Mouse (Mus musculus) gastrocnemius, postnatal 14 days (tissue): Measurements from ENCODE around the gene Borcs7. TPM values are rescaled to one million over a fixed set of nuclear protein-coding genes. Genes with fewer than 3 reads are reported as not detected.
A peak's percentile ranks its signal among the peaks of the same experiment; 100 is the strongest.
"Not testable (repeated sequence)": the region's sequence is repeated elsewhere in the genome, so short reads cannot be mapped to it uniquely, and the experiment has no call there.

Experiments
- DNase-seq: peaks from one replicate; pipeline ENCODE4 v3.0.0; 2021; ENCODE audit warnings: mixed read lengths
- intact Hi-C: fragments of 180-260 bp; cut with DNase I; formaldehyde crosslinking; loops from one replicate; pipeline ENCODE4 v1.15.1; 2025; ENCODE audit warnings: low total_unique reads
- total RNA-seq, 2 experiments: library from RNA; stranded (reverse); gene quantifications; 2 replicates each; pipeline ENCODE4 v1.2.3; 2021

Borcs7 gene
- total RNA-seq, 2 experiments from 2014 or later: 14.3 to 16.2 TPM

DNA sequence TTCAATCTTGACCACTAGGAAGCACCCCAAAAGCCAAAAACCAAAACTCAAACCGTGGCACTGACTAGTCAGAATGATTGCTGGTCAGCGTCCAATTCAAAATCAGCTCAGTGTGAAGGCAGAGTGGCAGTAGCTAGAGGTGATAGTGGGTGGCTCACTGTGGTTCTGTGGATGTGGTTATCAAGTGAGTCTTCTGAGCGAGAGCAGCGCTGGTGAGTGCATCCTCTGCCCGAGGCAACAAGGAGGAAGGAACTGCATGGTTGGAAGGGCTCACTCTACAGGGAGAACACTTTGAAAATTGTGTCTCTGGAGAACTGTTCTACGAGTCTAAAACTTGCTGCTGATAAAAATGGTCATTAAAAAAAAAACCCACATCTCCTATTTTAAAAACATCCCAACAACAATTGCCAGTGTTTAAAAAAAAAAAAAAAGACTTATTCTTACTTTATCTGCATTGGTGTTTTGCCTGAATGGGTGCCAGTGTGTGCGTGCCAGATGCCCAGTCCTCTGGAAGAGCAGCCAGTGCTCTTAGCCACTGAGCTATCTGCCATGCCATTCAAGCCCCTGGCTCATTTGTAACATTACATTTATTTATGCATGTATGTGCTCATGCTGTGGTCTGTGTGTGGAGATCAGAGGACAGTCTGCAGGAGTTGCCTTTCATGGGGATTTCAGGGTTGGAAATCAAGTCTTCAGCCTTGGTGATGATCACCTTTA is 16.2 kb downstream of the Borcs7 start:
- no peak for DNase-seq
- intact Hi-C loops: no loop called here

DNA sequence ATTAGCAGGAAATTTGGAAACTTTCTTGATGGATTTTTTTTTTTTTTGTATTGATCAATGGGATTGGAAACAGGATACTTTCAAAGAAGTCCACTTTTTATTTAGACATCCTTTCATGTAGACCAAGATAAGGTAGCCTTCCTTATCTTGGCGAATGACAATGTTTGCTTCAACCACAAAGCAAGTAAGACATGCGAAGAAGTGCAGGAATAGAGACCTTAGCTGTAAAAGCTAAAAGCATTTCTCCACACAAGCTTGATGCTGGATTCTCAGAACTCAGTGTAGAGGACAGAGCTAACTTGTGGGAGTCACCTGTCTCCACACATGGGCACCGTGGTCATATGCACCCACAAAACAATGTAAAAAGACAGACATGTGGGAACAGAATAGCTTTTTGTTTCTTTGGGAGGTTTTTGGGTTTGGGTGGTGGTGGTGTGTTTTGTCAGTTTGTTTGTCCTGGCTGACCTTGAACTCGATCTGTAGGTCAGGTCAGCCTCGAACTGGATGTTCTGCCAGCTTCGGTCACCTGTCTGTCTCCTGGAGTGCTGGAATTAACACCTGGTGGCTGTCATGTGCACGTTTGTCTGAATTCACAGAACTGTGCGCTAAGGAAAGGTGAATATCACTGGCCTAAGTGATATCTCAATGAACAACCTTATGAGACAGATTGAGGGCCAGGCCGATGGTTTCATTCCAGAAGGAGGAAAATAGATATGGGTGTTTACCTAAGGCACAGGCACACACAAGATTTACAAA is 17.0 kb downstream of the Borcs7 start:
- intact Hi-C loops: no loop called here

DNA sequence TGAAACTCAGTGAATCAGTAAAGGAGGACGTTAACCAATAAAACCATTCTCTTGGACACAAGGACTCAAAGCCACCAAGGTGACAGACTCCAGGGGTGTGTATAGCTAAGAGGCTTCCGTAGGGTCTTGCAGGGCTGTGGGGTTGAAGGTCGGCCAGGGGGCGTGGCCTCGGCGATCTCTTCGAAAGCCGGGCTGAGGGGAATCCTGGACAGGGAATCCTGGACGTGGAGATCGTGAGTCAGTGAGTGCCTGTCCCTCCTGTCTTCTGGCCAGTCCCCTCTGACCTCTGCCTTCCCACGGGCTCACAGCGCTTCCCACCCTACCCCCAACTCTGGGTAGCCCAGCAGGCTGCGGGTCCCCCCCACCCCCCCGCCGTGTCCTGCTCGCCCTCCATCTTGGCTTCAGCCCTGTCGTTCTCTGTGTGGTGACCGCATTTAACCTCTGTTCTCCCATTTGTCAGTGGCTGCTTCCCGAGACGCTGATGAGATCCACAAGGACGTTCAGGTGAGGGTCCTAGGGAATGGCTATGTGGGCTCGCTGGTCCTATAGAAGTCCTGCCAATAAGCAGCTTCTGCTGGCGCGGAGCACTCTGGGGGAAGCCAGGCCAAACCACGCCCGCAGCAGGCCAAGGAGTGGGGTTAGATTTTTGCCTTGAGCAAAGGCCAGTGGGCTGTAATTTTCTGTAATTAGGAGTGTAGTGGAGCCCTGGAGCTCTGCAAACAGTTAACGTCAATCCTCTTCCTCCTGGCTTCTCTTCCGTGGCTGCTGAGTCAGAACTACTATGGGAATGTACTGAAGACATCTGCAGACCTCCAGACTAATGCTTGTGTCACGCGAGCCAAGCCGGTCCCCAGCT is 17.8 kb downstream of the Borcs7 start, which contains the start of gene As3mt:
Gene As3mt, plus strand, starts transcription at position 163 of the 856 bp plus-strand sequence.
- peak; percentile 87 for DNase-seq
- intact Hi-C loops: no loop called here

More for the DNA sequence above, 17.0 kb downstream of the Borcs7 start:
- no peak for DNase-seq

DNA sequence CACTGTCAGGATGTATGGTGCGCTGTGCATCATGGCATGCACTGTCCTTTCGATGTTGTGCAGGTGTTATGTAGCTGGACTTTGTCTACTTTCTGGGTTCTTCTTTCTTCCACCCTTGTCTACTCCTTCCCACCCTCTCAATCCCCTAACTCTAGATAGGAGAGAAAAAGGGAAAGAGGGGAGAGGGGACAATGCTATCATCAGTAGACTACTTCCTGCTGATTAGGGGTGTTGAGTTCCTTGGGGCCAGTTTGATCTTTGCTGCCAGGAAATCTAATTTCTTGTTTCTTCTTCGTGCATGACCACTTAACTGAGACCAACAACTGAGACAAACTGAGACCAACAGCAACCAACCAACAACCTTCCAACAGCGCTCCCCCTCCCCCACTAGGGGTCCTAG is 20.9 kb downstream of the Borcs7 start:
- no peak for DNase-seq
- intact Hi-C loops: no loop called here

DNA sequence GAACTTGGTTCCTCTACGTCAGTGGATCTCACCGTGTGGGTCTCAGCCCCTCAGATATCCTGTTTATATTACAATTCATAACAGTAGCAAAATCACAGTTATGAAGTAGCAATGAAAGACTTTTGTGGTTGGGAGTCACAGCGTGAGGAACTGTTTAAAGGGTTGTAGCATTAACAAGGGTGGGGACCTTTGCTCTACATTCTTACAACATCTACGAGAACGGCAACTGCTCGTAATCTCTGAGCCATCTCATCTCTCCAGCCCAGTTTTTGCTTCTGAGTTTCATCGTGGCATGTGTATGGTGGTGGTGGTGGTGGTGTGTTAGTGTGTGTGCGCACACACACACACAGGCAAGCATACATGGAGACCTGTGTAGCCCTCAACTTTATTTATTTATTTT is 24.5 kb downstream of the Borcs7 start:
- no peak for DNase-seq
- intact Hi-C loops: no loop called here

DNA sequence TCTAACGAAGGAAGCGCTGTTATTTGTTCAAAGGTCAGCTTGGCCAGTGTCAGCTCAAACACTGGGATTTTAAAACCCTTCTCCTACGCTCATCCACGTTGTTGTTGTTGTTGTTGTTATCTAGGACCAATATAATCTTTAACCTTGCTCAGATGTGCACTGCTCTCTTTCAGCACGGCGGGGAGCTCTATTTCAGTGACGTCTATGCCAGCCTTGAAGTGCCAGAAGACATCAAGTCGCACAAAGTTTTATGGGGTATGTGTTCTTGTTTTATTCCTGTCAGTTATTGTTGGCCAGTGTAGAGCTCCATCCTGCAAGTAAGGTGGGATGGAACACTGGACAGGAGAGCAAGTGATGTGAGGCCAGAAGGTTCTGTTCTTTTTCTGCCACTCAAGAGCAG is 25.3 kb downstream of the Borcs7 start:
- intact Hi-C loops: no loop called here
- no peak for DNase-seq

DNA sequence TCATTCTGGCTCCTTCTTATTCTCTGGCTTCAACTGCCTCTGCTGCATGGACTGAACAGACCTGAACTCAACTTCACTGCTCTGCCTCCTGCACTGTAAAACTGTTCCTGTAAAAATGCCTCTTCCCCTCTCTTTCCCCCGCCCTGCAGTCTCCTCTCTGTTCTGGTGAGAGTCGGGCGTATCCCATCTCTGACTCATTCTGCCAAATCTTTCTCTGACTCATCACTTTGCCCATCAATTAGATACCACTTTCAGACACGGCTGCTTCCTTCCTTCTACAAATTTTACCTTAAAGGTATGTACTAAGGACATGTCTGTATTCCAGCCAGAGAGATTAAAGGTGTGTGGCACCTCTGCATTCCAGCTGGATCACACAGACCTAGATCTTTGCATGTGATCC is 28.4 kb downstream of the Borcs7 start:
- intact Hi-C loops: no loop called here
- no peak for DNase-seq

DNA sequence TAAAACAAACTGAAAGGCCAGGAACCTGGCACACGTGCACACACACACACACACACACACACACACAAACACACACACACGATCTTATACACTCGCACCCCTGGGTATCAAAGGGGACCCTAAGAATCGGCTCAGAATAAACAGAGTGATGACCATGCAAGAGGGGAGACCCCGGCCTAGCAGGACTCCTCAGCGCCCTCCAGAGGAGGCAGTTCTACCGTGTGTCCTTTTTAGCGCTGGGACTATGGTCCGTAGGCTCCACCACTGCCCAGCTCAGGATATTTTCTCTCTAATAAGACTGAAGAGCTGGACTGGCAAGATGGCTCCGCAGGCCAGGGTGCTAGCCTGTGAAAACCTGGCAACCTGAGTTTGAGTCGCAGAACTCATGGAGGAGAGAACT is 34.7 kb downstream of the Borcs7 start:
- DNase-seq: no peak
- intact Hi-C loops: no loop called here

DNA sequence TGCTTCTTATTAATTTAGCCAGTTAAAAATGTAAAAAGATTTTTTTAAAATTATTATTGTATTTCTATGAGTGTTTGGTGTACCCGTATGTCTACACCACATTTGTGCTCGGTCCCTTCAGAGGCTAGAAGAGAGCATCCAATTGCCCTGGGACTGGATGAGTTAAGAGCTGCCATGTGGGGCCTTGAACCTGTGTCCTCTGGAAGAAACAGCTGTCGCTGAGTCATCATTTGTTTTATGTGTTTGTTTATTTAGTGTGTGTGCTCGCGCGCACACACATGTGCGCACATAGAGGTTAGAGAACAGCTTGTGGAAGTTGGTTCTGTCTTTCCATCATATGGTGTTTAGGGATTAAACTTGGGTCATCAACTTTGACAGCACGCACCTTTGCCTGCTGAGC is 36.4 kb downstream of the Borcs7 start:
- no peak for DNase-seq
- intact Hi-C loops: no loop called here

DNA sequence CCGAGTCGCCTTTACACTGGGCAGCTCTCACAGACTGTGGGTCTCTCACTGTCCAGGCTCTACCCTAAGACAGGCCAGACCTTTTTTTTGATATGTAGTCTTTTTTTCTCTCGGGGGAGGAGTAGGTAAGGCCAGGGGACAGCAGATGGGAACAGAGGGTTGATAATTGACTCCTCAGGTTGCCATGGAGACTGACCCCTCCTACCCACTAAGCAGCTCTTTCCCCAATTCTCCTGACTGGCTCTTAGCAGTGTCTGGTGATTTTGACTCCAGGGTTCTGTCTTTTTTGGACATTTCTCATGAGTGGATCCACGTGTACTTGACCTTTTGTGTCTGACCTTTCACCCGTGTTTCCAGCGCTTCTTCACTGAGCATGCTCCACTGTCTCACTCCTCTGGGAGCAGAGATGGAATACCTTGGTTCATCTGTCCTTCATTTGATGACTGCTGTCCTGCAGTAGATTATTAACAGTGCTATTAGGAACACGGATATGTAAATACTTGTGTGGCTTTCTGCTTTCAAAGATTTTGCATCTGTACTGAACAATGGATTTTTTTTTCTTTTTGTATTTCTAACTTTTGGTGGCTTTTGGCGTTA is 37.5 kb downstream of the Borcs7 start:
- intact Hi-C loops: no loop called here
- no peak for DNase-seq

DNA sequence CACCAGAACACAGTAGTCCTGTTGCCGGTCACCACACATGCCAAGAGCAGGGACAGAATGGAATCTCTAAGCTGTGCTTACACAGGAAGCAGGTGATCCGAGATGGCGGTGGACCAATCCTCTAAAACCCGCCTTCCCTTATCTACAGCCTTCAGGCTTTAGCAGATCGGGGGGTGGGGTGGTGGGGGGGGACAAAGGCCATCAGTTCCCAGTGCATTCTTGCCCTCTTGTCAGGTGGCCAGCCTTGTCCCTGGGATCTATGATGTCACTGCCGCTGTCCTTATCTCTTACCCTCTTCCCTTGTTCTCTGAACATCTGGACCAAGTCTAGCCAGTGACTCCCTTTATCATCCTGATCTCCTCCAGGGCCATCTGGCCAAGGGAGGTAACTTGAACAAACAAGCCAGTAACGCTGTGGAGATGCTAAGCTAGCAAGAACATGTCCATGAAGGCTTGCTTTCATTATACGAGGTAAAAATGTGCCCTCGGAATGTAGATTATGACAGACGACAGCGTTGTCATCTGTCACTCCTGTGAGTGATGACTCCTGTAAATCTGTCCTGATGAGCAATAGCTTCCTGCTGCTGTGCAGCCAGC is 38.3 kb downstream of the Borcs7 start:
- DNase-seq: no peak
- intact Hi-C loops: no loop called here

DNA sequence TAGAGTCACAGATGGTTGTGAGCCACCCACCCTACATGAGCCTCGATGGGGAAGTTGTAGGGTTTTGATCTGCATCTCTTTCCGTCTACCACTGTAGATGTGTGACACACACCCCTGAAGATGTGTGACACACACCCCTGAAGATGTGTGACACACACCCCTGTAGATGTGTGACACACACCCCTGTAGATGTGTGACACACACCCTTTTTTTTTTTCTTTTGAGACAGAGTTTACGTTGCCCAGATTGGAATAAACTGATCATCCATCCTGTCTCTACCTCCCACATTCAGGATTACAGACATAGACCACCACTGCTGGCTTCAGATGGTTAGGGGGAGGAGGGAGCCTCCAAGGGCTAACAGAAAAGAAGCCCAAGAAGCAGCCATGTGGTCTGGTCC is 39.2 kb downstream of the Borcs7 start:
- intact Hi-C loops: no loop called here
- no peak for DNase-seq

DNA sequence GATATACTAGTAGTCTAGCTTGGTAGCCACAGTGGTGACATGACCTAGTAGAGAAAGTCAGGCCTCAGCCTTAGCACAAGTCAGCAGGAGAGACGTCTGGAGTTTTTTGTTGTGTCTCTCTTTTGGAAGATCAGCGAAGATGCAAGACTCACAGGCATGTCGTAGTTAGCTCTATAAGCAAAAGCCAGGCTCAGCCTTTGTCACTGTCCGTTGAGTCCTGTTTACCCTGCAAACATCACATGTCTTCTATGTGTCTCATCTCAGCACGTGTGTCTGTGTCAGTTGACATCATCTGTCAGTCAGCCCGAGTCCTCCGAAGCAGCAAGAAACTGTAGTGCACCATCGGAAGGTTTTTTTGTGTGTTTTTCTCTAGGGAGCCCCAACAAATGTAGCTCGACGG is 41.6 kb downstream of the Borcs7 start:
- DNase-seq: no peak
- intact Hi-C loops: no loop called here

DNA sequence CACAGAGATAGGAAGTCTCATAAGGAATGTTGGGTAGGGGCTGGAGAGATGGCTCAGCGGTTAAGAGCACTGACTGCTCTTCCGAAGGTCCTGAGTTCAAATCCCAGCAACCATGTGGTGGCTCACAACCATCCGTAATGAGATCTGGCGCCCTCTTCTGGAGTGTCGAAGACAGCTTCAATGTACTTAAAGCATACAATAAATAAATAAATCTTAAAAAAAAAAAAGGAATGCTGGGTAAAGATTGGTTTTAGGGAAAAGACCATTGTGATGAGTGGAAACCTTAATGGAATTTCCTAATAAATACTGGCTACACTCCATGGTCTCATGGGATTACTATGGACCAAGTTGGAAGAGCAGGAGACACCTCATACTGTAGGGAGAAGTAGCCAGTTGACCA is 43.0 kb downstream of the Borcs7 start:
- DNase-seq, intact Hi-C loops: not testable (repeated sequence)

DNA sequence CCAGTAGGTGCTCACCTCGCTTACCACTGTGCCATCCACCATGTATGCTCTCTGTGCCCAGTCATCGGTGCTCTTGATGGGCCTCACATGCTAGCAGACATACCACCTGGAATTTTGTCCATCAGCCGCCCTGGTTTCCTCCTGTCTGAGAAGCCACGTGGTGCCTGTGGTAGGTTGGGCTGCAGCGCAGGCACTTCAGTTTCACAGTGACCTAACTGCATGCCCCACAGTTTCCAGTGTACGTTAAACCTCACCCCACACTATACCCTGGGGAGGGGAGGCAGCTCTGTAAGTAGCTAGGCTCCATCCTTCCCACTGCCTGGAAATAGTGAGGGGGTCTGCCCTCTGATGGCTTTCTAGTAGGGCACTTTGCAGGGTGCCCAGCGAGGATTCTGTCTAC is 43.9 kb downstream of the Borcs7 start:
- DNase-seq: no peak
- intact Hi-C loops: no loop called here

DNA sequence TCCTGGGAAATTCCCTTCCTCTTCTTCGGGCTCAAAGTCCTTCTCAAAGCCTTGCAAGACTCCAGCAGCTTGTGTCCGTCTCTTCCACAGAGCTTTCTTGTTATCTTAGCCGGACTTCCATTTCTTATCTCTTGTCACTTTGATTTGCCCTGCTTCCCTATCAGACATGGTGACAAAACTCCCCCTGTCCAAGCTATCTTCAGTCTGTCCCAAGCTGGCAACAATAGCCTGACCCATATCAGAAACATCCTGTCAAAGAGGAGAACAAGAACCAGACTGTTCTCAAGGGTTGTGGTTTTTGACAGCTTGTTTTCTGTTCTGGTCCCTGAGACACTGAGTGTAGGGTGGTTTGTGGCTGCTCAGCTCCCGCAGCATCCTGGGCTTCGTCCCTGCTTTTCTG is 45.5 kb downstream of the Borcs7 start:
- DNase-seq: no peak

DNA sequence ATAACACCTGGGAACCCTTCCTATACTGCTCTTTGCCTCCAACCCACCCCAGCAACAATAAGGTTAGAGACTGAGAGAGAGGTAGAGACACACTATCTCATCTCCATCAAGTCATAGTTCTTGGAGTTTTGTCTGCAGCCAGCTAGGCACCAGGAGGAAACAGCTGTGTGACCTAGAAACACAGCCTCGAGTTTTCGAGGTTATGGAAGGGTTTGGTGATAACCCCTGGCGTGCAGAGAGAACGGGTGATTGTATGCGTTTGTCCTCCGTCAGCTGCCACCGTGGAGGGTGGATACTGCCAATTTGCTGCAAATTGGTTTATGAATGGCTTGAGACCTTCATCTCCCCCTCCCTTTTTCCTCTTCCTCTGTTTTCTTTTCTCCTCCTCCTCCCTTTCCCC is 47.4 kb downstream of the Borcs7 start:
- intact Hi-C loops: loop anchor here (5.0 kb wide), 1 partner anchor 65 kb away; the partner anchor contains the start of gene Cyp17a1
- no peak for DNase-seq

More for the DNA sequence above, 45.5 kb downstream of the Borcs7 start:
- intact Hi-C loops: loop anchor here (5.0 kb wide), 1 partner anchor 63 kb away; the partner anchor contains the start of gene Cyp17a1

DNA sequence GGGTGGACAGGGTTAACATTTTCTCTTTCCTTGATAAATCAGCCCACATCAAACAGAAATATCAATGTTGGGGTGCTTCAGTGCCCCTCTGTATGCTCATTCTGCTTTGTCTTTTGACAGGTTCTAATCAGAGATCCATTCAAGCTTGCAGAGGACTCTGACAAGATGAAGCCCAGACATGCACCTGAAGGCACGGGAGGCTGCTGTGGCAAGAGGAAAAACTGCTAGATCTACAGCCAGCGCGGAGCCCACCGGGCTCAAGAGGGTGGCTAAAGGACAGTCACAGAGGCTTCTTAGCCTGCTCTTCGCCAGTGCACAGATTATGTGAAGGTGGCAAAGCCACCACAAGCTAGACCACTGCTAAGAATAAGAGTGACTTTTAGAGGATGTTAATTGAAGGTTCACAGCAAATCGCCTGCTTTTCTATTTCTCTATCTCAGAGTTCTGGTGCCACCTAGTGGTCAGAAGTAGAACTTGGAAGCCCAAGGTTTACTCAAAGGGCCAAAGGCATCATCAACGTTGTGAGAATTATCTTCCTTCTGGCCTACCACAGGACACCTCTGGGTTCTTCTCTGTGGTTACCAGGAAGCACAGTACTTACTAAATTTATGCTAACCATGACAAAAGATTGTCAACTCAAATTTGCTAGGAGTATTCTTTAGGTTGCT is 50.8 kb downstream of the Borcs7 start:
- intact Hi-C loops: loop anchor here (5.0 kb wide), 1 partner anchor 153 kb away; no protein-coding TSS in a partner anchor

DNA sequence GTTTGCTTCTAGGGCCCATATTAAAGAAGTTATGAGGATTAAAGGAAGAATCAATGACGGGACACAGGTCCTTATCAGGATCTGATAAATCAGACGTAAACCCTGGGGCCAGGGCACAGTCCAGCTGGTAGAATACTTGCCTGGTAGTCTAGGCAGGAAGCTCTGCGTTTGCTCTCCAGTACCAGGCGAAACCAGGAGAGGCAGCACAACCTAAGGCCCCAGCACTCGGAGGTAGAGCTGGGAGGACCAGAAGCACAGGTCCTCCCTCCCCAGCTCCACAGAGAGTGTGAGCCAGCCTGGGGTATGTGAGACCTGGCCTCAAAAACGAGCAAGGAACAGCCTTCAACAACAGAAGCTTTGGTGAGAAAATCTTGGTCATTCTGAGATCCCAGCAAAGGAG is 51.9 kb downstream of the Borcs7 start:
- DNase-seq: no peak
- intact Hi-C loops: loop anchor here (5.0 kb wide), 1 partner anchor 154 kb away; no protein-coding TSS in a partner anchor

More for the DNA sequence above, 50.8 kb downstream of the Borcs7 start:
- peak; percentile 38 for DNase-seq
